Mouse (Mus musculus): Measurements from ENCODE around the gene Xdh.

DNA sequence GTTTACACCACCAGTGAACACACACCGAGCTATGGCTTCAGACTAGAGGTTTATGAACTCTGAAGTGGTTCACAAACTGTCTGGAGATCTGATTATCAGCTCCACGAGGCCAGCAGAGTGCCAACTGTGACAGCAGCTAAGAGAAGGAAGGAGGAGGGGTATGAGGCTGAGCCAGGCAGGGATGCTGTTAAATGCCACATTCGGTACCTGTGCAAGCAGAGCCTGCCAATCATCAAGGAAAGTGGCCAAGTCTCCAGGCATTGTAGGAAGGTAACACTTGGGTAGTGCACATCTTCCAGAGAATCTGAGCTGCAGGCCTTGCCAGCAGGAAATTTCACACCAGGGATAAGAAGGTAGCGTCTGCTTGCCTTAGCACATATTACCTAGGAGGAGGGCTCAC lies 15.7 kb downstream of the Xdh start:
- TF ChIP-seq CTCF (IDR thresholded peaks at IDR 0.05; ENCODE audit: low read depth): no peak
- TF ChIP-seq EP300 (IDR thresholded peaks at IDR 0.05; ENCODE audit: low read depth): no peak

All from heart, postnatal 0 days (tissue).